Mouse (Mus musculus) cerebellum, adult 9-10 months (tissue): ENCODE data around the gene Hmox1.

Experiments
- DNase-seq: peaks from one replicate; pipeline ENCODE4 v3.0.0; 2022

Hmox1 gene

GRCm38 (mm10) chr8:75090781-75091365 is 2.5 kb upstream of the Hmox1 start:
- no peak for DNase-seq

DNA sequence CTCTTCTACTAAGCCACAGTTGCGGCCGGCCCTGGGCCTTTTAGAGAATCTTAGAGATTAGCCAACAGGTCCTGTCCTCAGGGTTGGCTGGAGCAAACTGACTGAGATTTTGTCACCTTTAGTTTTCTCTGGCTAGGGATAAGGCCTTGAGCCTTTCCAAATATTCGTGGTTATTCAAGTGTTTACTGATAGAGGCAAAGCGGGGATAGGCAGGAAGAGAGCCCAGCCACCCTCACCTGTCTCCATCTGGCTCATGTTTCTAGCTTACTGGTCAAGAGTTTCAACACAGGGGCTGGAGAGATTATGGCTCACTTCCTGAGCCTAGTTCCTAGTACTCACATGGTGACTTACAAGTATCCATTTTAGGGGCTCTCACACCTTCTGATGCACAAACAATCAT is 9.5 kb downstream of the Hmox1 start:
- DNase-seq: no peak

GRCm38 (mm10) chr8:75103376-75103878 is 10.0 kb downstream of the Hmox1 start:
- no peak for DNase-seq

DNA sequence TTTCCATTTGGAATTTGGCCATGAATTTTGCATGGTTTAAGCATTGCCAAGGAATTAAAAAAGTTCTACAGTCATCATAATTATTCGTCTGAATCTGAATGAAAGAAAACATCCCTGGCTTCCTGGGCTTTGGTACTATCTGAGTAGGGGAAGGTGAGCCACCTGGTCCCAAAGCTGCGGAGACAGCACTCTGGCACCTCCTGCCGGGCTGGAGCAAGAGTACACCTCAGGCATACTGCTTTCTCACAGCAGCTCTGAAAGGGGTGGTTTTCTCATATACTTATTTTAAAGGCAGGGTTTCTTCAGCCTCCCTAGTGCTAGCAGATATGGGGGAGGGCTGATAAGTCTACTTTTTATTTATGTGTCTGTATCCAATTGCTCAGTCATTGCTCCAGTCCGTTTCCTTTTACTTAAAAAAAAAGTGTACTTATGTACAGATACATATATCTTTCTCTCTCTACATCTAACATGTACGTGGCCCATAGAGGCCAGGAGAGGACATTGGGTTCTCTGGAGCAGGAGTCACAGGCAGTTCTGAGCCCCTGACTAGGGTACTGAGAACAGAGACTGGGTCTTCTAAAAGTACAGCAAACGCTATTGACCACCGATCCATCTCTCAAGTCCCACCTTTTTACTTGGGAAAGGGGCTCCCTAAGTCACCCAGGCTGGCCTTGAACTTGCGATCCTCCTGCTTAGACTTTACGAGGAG is 15.3 kb downstream of the Hmox1 start:
- peak; percentile 81 for DNase-seq

GRCm38 (mm10) chr8:75109236-75109967 is 16.0 kb downstream of the Hmox1 start, which contains the start of gene Mcm5:
Mcm5 (plus strand) TSS chr8:75109569.
- peak; percentile 99 for DNase-seq

DNA sequence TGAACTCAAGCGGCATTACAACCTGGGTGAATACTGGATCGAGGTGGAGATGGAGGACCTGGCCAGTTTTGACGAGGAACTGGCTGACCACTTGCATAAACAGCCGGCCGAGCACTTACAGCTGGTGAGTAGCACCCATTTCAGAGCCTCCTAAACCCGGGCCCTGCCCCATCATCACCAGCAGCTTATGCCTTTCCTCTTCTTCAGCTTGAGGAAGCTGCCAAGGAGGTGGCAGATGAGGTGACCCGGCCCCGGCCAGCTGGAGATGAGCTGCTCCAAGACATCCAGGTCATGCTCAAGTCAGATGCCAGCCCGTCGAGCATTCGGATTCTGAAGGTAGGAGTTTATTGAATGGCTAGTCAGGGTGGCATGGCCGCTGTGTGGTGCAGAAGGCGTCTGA is 16.7 kb downstream of the Hmox1 start:
- DNase-seq: no peak

- DNase-seq: no peak
These were observed 25.1 kb downstream of the Hmox1 start for GRCm38 (mm10) chr8:75118505-75118904.

DNA sequence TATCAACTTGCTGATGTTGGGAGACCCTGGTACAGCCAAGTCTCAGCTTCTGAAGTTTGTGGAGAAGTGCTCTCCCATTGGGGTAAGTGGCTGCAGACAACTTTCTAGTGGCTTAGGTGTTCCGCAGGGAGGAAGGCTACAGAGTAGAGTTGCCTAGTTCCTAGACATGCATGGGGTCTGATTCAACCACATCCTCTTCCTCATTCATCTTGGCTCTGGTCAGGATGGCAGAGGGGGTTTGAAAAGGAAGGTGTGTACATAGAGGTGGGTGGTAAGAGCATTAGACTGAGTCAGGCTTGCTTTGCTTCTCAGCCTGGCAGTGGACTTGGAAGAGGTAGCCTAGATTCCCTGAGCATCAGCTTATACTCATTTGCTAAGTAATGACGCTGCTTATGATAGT is 25.9 kb downstream of the Hmox1 start:
- DNase-seq: no peak

GRCm38 (mm10) chr8:75119747-75120146 is 26.3 kb downstream of the Hmox1 start:
- no peak for DNase-seq

DNA sequence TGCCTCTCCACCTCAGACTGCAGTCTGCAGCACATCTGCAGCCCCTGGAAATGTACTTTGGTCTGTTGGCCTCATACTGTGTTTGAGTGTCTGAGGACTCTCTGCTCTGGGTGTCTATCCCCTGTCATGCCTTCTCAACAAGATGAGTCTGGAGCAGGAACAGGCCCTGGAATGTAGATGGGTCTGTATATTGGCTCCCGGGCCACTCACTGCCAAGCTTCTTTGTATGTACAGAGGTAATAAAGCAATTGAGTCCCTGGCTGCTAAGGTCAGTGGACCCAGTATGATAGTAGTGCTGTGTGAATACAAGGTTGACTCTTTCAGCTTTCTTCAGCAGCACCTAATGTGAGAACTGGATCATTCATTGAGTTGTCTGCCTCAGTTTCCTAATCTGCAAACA is 34.0 kb downstream of the Hmox1 start:
- DNase-seq: no peak

DNA sequence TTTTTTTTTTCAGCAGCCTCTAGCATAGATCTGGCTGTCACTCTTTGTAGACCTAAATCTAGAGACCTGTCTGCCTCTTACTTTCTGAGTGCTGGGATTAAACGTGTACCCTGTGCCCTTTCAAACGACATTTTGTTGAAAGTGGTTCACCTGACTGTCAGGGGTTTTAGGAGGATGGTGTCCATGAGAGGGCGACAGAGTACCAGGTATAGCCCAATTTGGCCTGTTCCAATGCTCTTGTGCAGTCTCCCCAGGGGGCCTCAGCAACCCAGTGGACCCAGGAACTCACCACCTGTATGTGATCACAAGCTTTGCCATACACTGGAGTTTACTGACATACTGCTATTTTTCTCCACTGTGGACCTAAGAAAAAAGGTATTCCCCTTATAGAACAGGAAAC is 39.1 kb downstream of the Hmox1 start:
- DNase-seq: peak; percentile 59

- no peak for DNase-seq
These were observed 40.0 kb downstream of the Hmox1 start for GRCm38 (mm10) chr8:75133399-75133798.

DNA sequence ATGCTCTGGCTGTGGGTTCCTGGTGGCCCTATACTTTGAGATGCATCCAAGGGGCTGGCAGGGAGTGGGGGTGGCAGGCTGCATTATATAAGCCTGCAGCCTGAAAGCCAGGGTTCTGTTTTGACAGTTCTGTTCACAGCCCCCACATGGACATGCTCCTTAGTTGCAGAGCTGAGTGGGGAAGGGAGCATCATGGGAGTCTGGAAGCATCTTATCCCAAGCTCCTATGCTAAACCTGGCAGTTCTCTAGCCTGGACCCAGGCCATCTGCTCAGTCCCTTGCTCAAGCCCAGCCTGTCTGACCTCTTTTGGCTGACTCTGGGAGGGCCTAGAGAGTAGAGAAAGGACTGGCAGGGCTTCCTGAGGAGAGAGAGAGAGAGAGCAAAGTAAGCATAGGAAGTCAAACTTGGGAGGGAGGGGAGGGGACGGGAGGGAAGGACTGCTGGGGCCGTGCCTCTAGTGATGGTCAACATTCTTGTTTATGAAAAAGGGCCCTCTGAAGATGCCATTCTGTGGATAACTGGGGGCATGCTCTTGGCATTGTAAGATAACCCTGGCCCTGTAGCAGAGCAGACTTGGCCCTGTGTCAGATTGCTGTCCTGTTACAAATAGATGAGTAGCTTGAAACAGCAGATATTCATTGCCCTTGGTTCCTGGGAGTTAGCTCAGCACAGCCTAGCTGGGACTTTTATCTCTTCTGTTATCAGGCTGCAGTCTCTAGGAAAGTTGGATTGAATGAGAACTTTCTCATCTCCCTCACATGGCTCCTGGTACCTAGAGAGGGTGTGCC is 41.4 kb downstream of the Hmox1 start:
- peak; percentile 69 for DNase-seq

- DNase-seq: no peak
These were observed 42.3 kb downstream of the Hmox1 start for GRCm38 (mm10) chr8:75135756-75136155.

DNA sequence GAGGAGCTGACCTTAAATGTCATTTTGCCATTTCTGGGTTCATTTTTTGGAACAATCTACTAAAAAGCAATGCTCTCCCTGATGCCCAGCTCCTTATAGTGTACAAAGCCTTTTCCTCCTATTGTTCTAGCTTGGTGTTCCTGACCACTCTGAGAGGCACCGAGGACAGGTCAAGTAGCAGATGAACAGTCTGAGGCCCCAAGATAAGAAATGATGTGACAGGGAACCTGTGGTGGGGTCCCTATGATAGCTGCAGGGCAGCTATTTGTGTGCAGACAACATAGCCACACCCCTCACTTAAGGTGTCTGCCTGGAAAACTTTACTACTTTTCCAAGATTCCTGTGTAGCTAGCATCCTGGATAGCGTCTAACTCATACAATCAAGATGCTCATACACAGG is 42.8 kb downstream of the Hmox1 start:
- DNase-seq: no peak

- DNase-seq: no peak
These were observed 44.1 kb downstream of the Hmox1 start for GRCm38 (mm10) chr8:75137536-75137935.
